Mouse (Mus musculus) lung, postnatal 0 days (tissue): ENCODE data around the gene Rgmb. TPM values are rescaled to one million over a fixed set of nuclear protein-coding genes. Genes with fewer than 3 reads are reported as not detected.

ENCODE experiments used
- ATAC-seq: fragments of 200-750 bp; cut with Nextera tagmentation; 2 replicates; pipeline ENCODE4 v1.8.0; 2017; ENCODE audit warnings: moderate library complexity
- DNase-seq: peaks from one replicate; pipeline ENCODE4 v3.0.0-alpha.2; 2016; ENCODE audit warnings: low spot score
- H3K27ac ChIP-seq: fragments of 300-500 bp; sonication (generic); 2 replicates; pipeline ENCODE4 v1.5.1; 2014; ENCODE audit warnings: antibody characterized with exemption, mild to moderate bottlenecking, low read length, mixed read lengths
- H3K27me3 ChIP-seq: fragments of 300-500 bp; sonication (generic); replicated peaks from 2 replicates; pipeline ENCODE4 v1.6.1; 2014; ENCODE audit warnings: low read length, mixed read lengths; ENCODE audit not compliant: insufficient read depth
- H3K36me3 ChIP-seq: fragments of 300-500 bp; sonication (generic); 2 replicates; pipeline ENCODE4 v1.6.1; 2014; ENCODE audit warnings: low read length, mixed read lengths; ENCODE audit not compliant: insufficient read depth
- H3K4me1 ChIP-seq: fragments of 300-500 bp; sonication (generic); 2 replicates; pipeline ENCODE4 v1.6.1; 2014; ENCODE audit warnings: antibody characterized with exemption, low read depth, low read length, mixed read lengths; ENCODE audit not compliant: insufficient read depth
- H3K4me2 ChIP-seq: fragments of 300-500 bp; sonication (generic); replicated peaks from 2 replicates; pipeline ENCODE4 v1.6.1; 2014; ENCODE audit warnings: low read depth, mild to moderate bottlenecking, low read length, moderate library complexity, mixed read lengths
- H3K4me3 ChIP-seq: fragments of 300-500 bp; sonication (generic); 2 replicates; pipeline ENCODE4 v1.5.1; 2014; ENCODE audit warnings: low read depth, low read length
- H3K9ac ChIP-seq: fragments of 300-500 bp; sonication (generic); replicated peaks from 2 replicates; pipeline ENCODE4 v1.6.1; 2014; ENCODE audit warnings: low read depth, mild to moderate bottlenecking
- H3K9me3 ChIP-seq: fragments of 300-500 bp; sonication (generic); 2 replicates; pipeline ENCODE4 v1.6.1; 2016; ENCODE audit warnings: low read length, mixed read lengths
- CTCF ChIP-seq: IDR thresholded peaks from 2 replicates; pipeline ENCODE4 v1.5.1; 2016; ENCODE audit warnings: antibody characterized with exemption, mild to moderate bottlenecking
- EP300 ChIP-seq: IDR thresholded peaks from 2 replicates; pipeline ENCODE4 v1.6.1; 2016; ENCODE audit warnings: antibody characterized with exemption, mild to moderate bottlenecking, control low read depth
- WGBS: fragments of 180-500 bp; shearing (Covaris S2); extraction: QIAGEN DNeasy Blood & Tissue Kit; methylation state at CpG from one replicate; pipeline ENCODE4 v1.1.7; 2014; 5-methylcytosine and 5-hydroxymethylcytosine counted together
- polyA plus RNA-seq: library from polyadenylated mRNA; unstranded; fragments of >200 nt; fragmentation: Nextera tagmentation; extraction: Ambion mirVana; gene quantifications from 2 replicates; pipeline ENCODE4 v1.2.1, GENCODE M21; 2015

The Rgmb gene
- polyA plus RNA-seq, 1 experiment from 2014 or later: 15.9 TPM

GRCm38 (mm10) chr17:15828131-15828917, 2.5 kb downstream of the Rgmb start:
- DNase-seq (peak; percentile 64), ATAC-seq (no peak)
- Histone ChIP-seq H3K9ac (no peak overlapping the region), H3K9me3 (no peaks in the 10 kb centered on the region), H3K27ac (no peak overlapping the region), H3K36me3 (no peaks in the 10 kb centered on the region), H3K27me3 (no peaks in the 10 kb centered on the region), H3K4me1 (peaks cover 5% of the 10 kb centered on the region; the same call in 1 of the 2 replicates), H3K4me3 (no peak overlapping the region), H3K4me2 (no peak overlapping the region)
- 65% methylated on average over 8 of the region's 8 CpGs for WGBS
- TF ChIP-seq EP300: no peak
- no peak for TF ChIP-seq CTCF

- ATAC-seq: no peak
- Histone ChIP-seq H3K27me3 (no peaks in the 10 kb centered on the region), H3K4me1 (peaks cover 5% of the 10 kb centered on the region; the same call in 1 of the 2 replicates), H3K36me3 (no peaks in the 10 kb centered on the region), H3K27ac (peak overlapping the region; percentile 75), H3K9ac (peak overlapping the region; percentile 23), H3K4me2 (peak overlapping the region; percentile 95), H3K9me3 (no peaks in the 10 kb centered on the region), H3K4me3 (peak overlapping the region; percentile 89)
- TF ChIP-seq CTCF: no peak
- TF ChIP-seq EP300: no peak
- no peak for DNase-seq
- WGBS: under 1% methylated on average over 18 of the region's 18 CpGs
Measured at GRCm38 (mm10) chr17:15826928-15827327, 3.9 kb downstream of the Rgmb start.

- peak overlapping the region; percentile 89 for H3K4me3 ChIP-seq
- no peaks in the 10 kb centered on the region for H3K27me3 ChIP-seq
- peak overlapping the region; percentile 80 for H3K9ac ChIP-seq
- peak; percentile 97 for ATAC-seq
- peak; percentile 99 for DNase-seq
- no peaks in the 10 kb centered on the region for H3K36me3 ChIP-seq
- TF ChIP-seq CTCF (no peak), EP300 (peak; percentile 51; the same call in 1 of the 2 replicates)
- peaks cover 5% of the 10 kb centered on the region; the same call in 1 of the 2 replicates for H3K4me1 ChIP-seq
- 2% methylated on average over 23 of the region's 34 CpGs for WGBS
- peak overlapping the region; percentile 95 for H3K4me2 ChIP-seq
- no peaks in the 10 kb centered on the region for H3K9me3 ChIP-seq
- peak overlapping the region; percentile 93 for H3K27ac ChIP-seq
Measured at GRCm38 (mm10) chr17:15826444-15826909, 4.4 kb downstream of the Rgmb start.

GRCm38 (mm10) chr17:15825481-15826396, 5.1 kb downstream of the Rgmb start:
- Histone ChIP-seq H3K4me2 (peak overlapping the region; percentile 95), H3K4me1 (peaks cover 5% of the 10 kb centered on the region; the same call in 1 of the 2 replicates), H3K27ac (peak overlapping the region; percentile 93), H3K4me3 (peak overlapping the region; percentile 89), H3K27me3 (no peaks in the 10 kb centered on the region), H3K9me3 (no peaks in the 10 kb centered on the region), H3K9ac (peak overlapping the region; percentile 80), H3K36me3 (no peaks in the 10 kb centered on the region)
- WGBS: under 1% methylated on average over 66 of the region's 102 CpGs
- ATAC-seq (peak; percentile 62), DNase-seq (peak; percentile 56)
- TF ChIP-seq EP300: no peak
- no peak for TF ChIP-seq CTCF

- WGBS: 19% methylated on average over 3 of the region's 3 CpGs
- no peak overlapping the region for H3K27ac ChIP-seq
- no peak for ATAC-seq
Measured at GRCm38 (mm10) chr17:15824854-15825253, 6.0 kb downstream of the Rgmb start.

More at GRCm38 (mm10) chr17:15824854-15825253, 6.0 kb downstream of the Rgmb start:
- Histone ChIP-seq H3K4me1 (peaks cover 4% of the 10 kb centered on the region; the same call in 1 of the 2 replicates), H3K4me3 (peak overlapping the region; percentile 89), H3K9ac (0 out of 2 replicates have a peak overlapping the region, but pooled peaks have one; percentile 1), H3K9me3 (no peaks in the 10 kb centered on the region), H3K36me3 (no peaks in the 10 kb centered on the region), H3K27me3 (no peaks in the 10 kb centered on the region), H3K4me2 (peak overlapping the region; percentile 95)
- TF ChIP-seq EP300 (no peak), CTCF (no peak)
- no peak for DNase-seq
